Mouse (Mus musculus): ENCODE results near the gene Kif18b.

The Kif18b gene

GRCm38 (mm10) chr11:102939024-102939675 lies 14.2 kb upstream of the Kif18b start:
- CTCF ChIA-PET: no interaction called here

DNA sequence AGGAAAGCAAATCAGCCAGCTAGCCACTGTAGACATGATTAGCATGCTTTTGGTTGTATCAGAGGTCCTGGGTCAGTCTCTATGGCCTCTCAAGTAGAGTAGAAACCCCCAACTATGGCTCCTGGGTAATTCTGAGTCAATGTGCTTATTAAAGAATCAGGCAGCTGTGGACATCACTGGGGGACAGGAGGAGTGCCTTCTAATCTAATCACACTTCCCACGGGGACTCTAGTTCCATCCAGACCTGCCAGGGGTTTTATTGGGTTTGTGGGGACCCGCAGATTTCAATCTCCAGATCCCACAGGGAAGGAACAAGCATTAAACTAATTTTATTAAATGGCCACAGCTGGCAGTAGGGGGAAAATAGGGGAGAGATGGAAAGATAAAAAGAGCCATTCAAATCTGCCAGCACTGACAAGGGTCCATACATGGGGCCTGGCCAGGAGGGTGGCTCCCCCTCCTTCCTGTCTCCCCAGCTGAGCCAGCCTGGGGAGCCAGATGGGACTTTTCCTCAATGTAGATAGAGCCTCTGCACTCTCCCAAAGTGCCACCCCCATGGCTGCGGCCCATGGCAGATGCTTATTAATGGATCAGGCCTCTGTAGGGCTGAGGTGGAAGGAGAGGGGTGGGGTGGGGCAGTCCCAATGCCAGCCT lies 12.7 kb upstream of the Kif18b start:
- CTCF ChIA-PET: no interaction called here

- CTCF ChIA-PET: no interaction called here
These were observed 11.3 kb upstream of the Kif18b start for GRCm38 (mm10) chr11:102936272-102936671.

DNA sequence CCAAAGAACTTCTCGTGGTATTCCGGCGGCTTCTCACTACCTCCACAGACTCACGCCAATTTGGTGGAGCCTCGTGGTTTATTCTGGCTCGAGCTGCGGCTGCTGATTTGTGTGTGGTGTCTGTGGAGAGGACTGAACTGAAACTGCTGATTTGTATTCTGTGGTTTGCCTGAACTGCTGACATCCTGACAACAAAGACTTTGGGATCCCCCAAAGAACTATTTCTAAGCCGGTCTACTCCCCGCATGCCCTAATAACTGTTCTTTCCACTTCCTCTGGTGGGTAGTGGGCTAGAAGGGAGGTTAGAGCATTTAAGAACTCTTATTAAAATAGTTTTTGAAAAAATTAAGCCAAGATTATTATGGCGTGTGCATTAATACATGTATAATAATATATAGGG lies 5.7 kb upstream of the Kif18b start:
- CTCF ChIA-PET: no interaction called here

GRCm38 (mm10) chr11:102925351-102925717 lies 410 bp upstream of the Kif18b start:
- CTCF ChIA-PET: interaction anchor here (0.6 to 0.7 kb wide), 5 partner anchors 48 to 1224 kb away, joined by 3 to 5 read pairs (median 4); no protein-coding TSS in a partner anchor

- CTCF ChIA-PET: no interaction called here
These were observed 3.4 kb downstream of the Kif18b start for GRCm38 (mm10) chr11:102921491-102921890.

DNA sequence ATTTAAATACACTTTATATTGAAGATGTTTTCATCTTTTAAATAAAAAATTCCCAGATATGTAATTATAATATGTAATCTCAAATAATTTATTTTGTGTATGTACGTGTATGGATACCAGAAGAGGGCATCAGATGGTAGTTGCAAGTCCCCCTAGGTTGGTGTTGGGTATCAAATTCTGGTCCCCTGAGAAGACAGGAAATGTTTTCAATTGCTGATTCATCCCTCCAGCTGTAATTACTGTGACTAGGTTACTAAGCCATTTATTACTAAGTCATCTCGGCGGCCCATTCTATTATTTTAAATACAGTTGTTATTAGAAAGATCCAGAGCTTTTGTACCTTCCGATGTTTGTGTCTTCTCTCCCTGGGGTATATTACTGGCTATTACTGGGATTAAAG lies 6.8 kb downstream of the Kif18b start:
- CTCF ChIA-PET: no interaction called here

DNA sequence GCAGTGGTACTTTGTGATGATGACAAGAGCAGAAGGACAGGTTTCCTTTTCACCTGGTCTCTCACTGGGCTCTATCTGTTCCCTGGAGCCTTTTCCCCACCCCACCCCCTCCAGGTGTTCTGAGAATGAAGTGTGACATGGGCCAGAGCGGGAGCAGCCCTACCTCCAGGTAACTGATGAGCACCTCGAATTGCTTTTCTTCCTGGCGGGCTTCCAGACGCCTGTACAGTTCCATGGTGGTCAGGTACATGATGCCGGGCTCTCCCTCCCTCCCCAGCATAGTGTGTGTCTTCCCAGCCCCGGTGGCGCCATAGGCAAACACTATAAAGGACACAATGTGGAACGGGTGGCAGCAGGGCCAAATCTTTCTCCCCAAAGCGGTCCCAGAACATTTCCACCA lies 9.5 kb downstream of the Kif18b start:
- CTCF ChIA-PET: no interaction called here

GRCm38 (mm10) chr11:102911376-102911775 lies 13.5 kb downstream of the Kif18b start:
- CTCF ChIA-PET: no interaction called here

GRCm38 (mm10) chr11:102903654-102904053 lies 21.3 kb downstream of the Kif18b start:
- CTCF ChIA-PET: no interaction called here

- CTCF ChIA-PET: no interaction called here
These were observed 22.8 kb downstream of the Kif18b start for GRCm38 (mm10) chr11:102902107-102902506.

DNA sequence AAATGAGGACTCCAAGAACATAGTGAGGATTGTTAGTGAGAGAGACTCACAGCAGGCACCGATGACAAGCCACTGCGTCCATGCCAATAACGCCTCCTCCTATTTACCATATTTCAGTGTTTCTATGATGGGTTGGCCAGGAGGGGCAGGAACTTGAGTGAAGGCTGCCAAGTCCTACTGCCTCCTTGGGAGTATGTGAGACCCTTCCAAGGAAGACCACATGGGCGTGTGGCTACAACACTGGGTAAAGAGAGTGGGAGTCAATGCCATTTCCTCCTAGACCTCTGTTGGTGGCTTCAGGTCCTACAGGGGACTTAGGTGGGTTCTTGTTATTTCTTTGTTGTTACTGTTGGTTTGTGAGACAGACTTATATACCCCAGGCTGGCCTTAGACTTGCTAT lies 23.7 kb downstream of the Kif18b start:
- CTCF ChIA-PET: no interaction called here

- CTCF ChIA-PET: interaction anchor here (0.6 to 0.7 kb wide), 2 partner anchors 91 to 93 kb away, joined by 3 to 5 read pairs; no protein-coding TSS in a partner anchor
These were observed 24.2 kb downstream of the Kif18b start, which contains the start of gene Gfap for GRCm38 (mm10) chr11:102900763-102901162. Gene Gfap, minus strand, starts transcription at chr11:102900912.

DNA sequence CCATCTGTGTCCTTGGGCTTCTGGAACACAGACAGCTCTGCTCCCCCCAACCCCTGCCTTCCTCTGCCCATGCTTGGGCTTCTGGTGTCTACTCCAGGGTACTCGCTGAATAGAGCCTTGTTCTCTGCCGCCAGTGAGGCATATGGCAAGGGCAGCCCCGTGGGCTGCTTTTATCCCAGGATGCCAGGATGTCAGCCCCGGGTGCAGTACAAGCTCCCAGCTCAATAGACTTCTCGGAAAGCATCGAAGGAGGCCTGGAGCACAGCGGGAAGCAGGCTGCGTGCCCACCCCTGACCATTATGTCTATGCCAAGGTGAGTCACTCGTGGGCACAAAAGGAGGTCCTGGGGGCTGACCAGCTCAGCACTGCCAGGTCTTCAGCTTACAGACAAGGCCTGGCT lies 26.5 kb downstream of the Kif18b start:
- CTCF ChIA-PET: no interaction called here

GRCm38 (mm10) chr11:102896641-102897040 lies 28.3 kb downstream of the Kif18b start:
- CTCF ChIA-PET: no interaction called here

- CTCF ChIA-PET: no interaction called here
These were observed 29.1 kb downstream of the Kif18b start for GRCm38 (mm10) chr11:102895779-102896178.

DNA sequence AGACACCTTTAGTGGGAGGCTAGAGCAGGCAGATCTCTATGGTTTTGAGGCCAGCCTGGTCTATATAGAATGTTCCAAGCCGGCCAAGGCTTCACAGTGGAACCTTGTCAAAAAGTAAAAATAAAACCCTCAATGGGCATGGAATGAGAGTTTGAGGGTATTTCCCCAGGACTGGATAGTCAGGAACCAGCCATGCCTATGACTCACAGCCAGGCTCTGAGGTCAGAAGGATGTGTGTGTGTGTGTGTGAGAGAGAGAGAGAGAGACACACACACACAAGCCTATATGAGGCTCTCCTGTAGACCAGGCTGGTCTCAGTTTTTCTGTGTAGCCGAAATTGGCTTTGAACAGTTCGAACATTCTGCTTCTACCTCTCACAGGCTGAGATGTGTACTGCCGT lies 30.2 kb downstream of the Kif18b start:
- CTCF ChIA-PET: no interaction called here

- CTCF ChIA-PET: interaction anchor here (0.5 kb wide), 1 partner anchor 40 kb away, joined by 5 read pairs; no protein-coding TSS in a partner anchor
These were observed 31.8 kb downstream of the Kif18b start for GRCm38 (mm10) chr11:102893015-102893651.

GRCm38 (mm10) chr11:102890096-102890495 lies 34.8 kb downstream of the Kif18b start:
- CTCF ChIA-PET: no interaction called here

- CTCF ChIA-PET: no interaction called here
These were observed 36.8 kb downstream of the Kif18b start for GRCm38 (mm10) chr11:102888135-102888534.

DNA sequence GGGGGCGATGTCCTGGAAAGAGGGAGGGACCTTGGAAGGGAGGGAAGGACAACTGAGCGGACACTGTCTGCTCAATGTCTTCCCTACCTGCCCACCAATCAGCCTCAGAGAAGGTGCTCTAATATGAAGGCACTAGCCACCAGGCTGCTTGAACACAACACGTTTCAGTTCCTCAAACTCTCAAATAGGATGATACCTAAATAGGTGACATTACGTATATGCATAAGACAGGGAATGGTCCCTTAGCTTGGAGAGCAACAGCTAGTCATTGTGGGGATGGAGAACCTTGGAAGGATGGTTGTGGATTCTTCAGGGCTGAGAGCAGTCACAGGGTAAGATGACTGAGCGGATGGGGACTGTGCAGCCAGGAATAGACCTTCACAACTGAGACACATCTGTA lies 37.5 kb downstream of the Kif18b start:
- CTCF ChIA-PET: interaction anchor here (0.6 kb wide), 1 partner anchor 31 kb away, joined by 3 read pairs; no protein-coding TSS in a partner anchor

- CTCF ChIA-PET: no interaction called here
These were observed 40.2 kb downstream of the Kif18b start, which contains the start of gene Fam187a for GRCm38 (mm10) chr11:102884616-102885219. Gene Fam187a, plus strand, starts transcription at chr11:102885169.

Measured in spleen, embryonic (tissue).